Mouse (Mus musculus): ENCODE measurements around the gene Midn. TPM values are rescaled to one million over a fixed set of nuclear protein-coding genes. Genes with fewer than 3 reads are reported as not detected.

The Midn gene
- total and polyA plus RNA-seq, 3 experiments, result 74.5 to 102 (median 96.2) TPM

- 1% methylated on average over 61 of the region's 71 CpGs for WGBS
- peak; percentile 67 to 79 for DNase-seq
- peak overlapping the region; percentile 93 for H3K27ac ChIP-seq
- no peaks in the 10 kb centered on the region for H3K27me3 ChIP-seq (ENCODE audit: control insufficient read depth, insufficient read depth, low read length)
- H3K4me3 ChIP-seq, result peak overlapping the region; percentile 66
- H3K9ac ChIP-seq (ENCODE audit: low read depth, low read length), result peak overlapping the region; percentile 82
- peaks cover 25% of the 10 kb centered on the region for H3K4me1 ChIP-seq (ENCODE audit: control insufficient read depth, insufficient read depth, low read length)
- intact Hi-C loops (cut with DNase I), result loop anchor here (1.0 kb wide), 1 partner anchor 8 kb away; no protein-coding TSS in a partner anchor
- H3K36me3 ChIP-seq (ENCODE audit: control insufficient read depth, insufficient read depth, low read length), result peaks cover 17% of the 10 kb centered on the region
- peaks cover 2% of the 10 kb centered on the region; the same call in 1 of the 2 replicates for H3K79me2 ChIP-seq (replicated peaks; ENCODE audit: control insufficient read depth, insufficient read depth, low read length)
- TF ChIP-seq CTCF (IDR thresholded peaks at IDR 0.05), result no peak
- no peak for TF ChIP-seq POLR2A (IDR thresholded peaks at IDR 0.05; ENCODE audit: insufficient read depth, low read depth, low read length)
- TF ChIP-seq EP300 (IDR thresholded peaks at IDR 0.05; ENCODE audit: insufficient read depth, low read depth, low read length), result no peak
These were observed 2.4 kb downstream of the Midn start for GRCm38 (mm10) chr10:80150226-80151210.

- peak; percentile 77 to 82 for DNase-seq
- Histone ChIP-seq H3K79me2 (replicated peaks; ENCODE audit: control insufficient read depth, insufficient read depth, low read length) (peaks cover 2% of the 10 kb centered on the region; the same call in 1 of the 2 replicates), H3K4me1 (ENCODE audit: control insufficient read depth, insufficient read depth, low read length) (peaks cover 24% of the 10 kb centered on the region), H3K36me3 (ENCODE audit: control insufficient read depth, insufficient read depth, low read length) (peaks cover 25% of the 10 kb centered on the region), H3K27me3 (ENCODE audit: control insufficient read depth, insufficient read depth, low read length) (no peaks in the 10 kb centered on the region), H3K9ac (ENCODE audit: low read depth, low read length) (peak overlapping the region; percentile 82), H3K27ac (peak overlapping the region; percentile 93), H3K4me3 (peak overlapping the region; percentile 66)
- TF ChIP-seq CTCF (IDR thresholded peaks at IDR 0.05) (no peak), POLR2A (IDR thresholded peaks at IDR 0.05; ENCODE audit: insufficient read depth, low read depth, low read length) (peak; percentile 72), EP300 (IDR thresholded peaks at IDR 0.05; ENCODE audit: insufficient read depth, low read depth, low read length) (peak; percentile 35; the same call in 1 of the 2 replicates)
- intact Hi-C loops (cut with DNase I), result no loop called here
- WGBS, result 3% methylated on average over 25 of the region's 26 CpGs
These were observed 3.4 kb downstream of the Midn start for GRCm38 (mm10) chr10:80151211-80152034.

GRCm38 (mm10) chr10:80152071-80152872 lies 4.2 kb downstream of the Midn start:
- Histone ChIP-seq H3K27ac (peak overlapping the region; percentile 93), H3K27me3 (ENCODE audit: control insufficient read depth, insufficient read depth, low read length) (no peaks in the 10 kb centered on the region), H3K79me2 (replicated peaks; ENCODE audit: control insufficient read depth, insufficient read depth, low read length) (peaks cover 2% of the 10 kb centered on the region; the same call in 1 of the 2 replicates), H3K4me3 (peak overlapping the region; percentile 66), H3K36me3 (ENCODE audit: control insufficient read depth, insufficient read depth, low read length) (peaks cover 28% of the 10 kb centered on the region), H3K4me1 (ENCODE audit: control insufficient read depth, insufficient read depth, low read length) (peaks cover 20% of the 10 kb centered on the region), H3K9ac (ENCODE audit: low read depth, low read length) (peak overlapping the region; percentile 82)
- 3% methylated on average over 15 of the region's 15 CpGs for WGBS
- peak; percentile 68 to 80 for DNase-seq
- peak; percentile 43; the same call in 1 of the 2 replicates for TF ChIP-seq POLR2A (IDR thresholded peaks at IDR 0.05; ENCODE audit: insufficient read depth, low read depth, low read length)
- TF ChIP-seq EP300 (IDR thresholded peaks at IDR 0.05; ENCODE audit: insufficient read depth, low read depth, low read length), result peak; percentile 40; the same call in 1 of the 2 replicates
- TF ChIP-seq CTCF (IDR thresholded peaks at IDR 0.05), result no peak
- intact Hi-C loops (cut with DNase I), result no loop called here

- peak overlapping the region; percentile 66; the same call in 1 of the 2 replicates for H3K4me3 ChIP-seq
- no peaks in the 10 kb centered on the region for H3K27me3 ChIP-seq (ENCODE audit: control insufficient read depth, insufficient read depth, low read length)
- TF ChIP-seq POLR2A (IDR thresholded peaks at IDR 0.05; ENCODE audit: insufficient read depth, low read depth, low read length), result no peak
- no peak for TF ChIP-seq EP300 (IDR thresholded peaks at IDR 0.05; ENCODE audit: insufficient read depth, low read depth, low read length)
- peak overlapping the region; percentile 93 for H3K27ac ChIP-seq
- H3K36me3 ChIP-seq (ENCODE audit: control insufficient read depth, insufficient read depth, low read length), result peaks cover 32% of the 10 kb centered on the region
- intact Hi-C loops (cut with DNase I), result no loop called here
- DNase-seq, result peak; percentile 67 to 69
- peaks cover 17% of the 10 kb centered on the region for H3K4me1 ChIP-seq (ENCODE audit: control insufficient read depth, insufficient read depth, low read length)
- peaks cover 2% of the 10 kb centered on the region; the same call in 1 of the 2 replicates for H3K79me2 ChIP-seq (replicated peaks; ENCODE audit: control insufficient read depth, insufficient read depth, low read length)
- H3K9ac ChIP-seq (ENCODE audit: low read depth, low read length), result peak overlapping the region; percentile 82
- 16% methylated on average over 3 of the region's 3 CpGs for WGBS
These were observed 4.8 kb downstream of the Midn start for GRCm38 (mm10) chr10:80152873-80153260.

- TF ChIP-seq EP300 (IDR thresholded peaks at IDR 0.05; ENCODE audit: insufficient read depth, low read depth, low read length) (no peak), POLR2A (IDR thresholded peaks at IDR 0.05; ENCODE audit: insufficient read depth, low read depth, low read length) (no peak), CTCF (IDR thresholded peaks at IDR 0.05) (no peak)
- intact Hi-C loops (cut with DNase I), result no loop called here
- Histone ChIP-seq H3K4me1 (ENCODE audit: control insufficient read depth, insufficient read depth, low read length) (peaks cover 20% of the 10 kb centered on the region), H3K4me3 (no peak overlapping the region), H3K27me3 (ENCODE audit: control insufficient read depth, insufficient read depth, low read length) (no peaks in the 10 kb centered on the region), H3K9ac (ENCODE audit: low read depth, low read length) (no peak overlapping the region), H3K27ac (peak overlapping the region; percentile 93), H3K36me3 (ENCODE audit: control insufficient read depth, insufficient read depth, low read length) (peaks cover 34% of the 10 kb centered on the region), H3K79me2 (replicated peaks; ENCODE audit: control insufficient read depth, insufficient read depth, low read length) (peaks cover 2% of the 10 kb centered on the region; the same call in 1 of the 2 replicates)
- no peak for DNase-seq
- 82% methylated on average over 19 of the region's 19 CpGs for WGBS
These were observed 5.6 kb downstream of the Midn start for GRCm38 (mm10) chr10:80153713-80154112.

Data from heart, adult 2 months (tissue).